Mouse (Mus musculus) ES-Bruce4 (cell line): ENCODE data around the gene Ndufa11.

Source experiments
- CTCF ChIP-seq: IDR thresholded peaks from one replicate; pipeline ENCODE4 v1.8.1; 2011; ENCODE audit warnings: low read depth, low read length
- EP300 ChIP-seq: IDR thresholded peaks from 2 replicates; pipeline ENCODE4 v1.6.1; 2011; ENCODE audit warnings: low read depth, low read length; ENCODE audit not compliant: insufficient read depth
- POLR2A ChIP-seq: IDR thresholded peaks from one replicate; pipeline ENCODE4 v1.8.1; 2011; ENCODE audit warnings: low read length; ENCODE audit not compliant: insufficient read depth

GRCm38 (mm10) chr17:56728117-56728516 lies 10.6 kb downstream of the Ndufa11 start:
- no peak for TF ChIP-seq CTCF
- no peak for TF ChIP-seq POLR2A
- no peak for TF ChIP-seq EP300
